Mouse (Mus musculus) yolk sac, embryonic 10.5 days (tissue): ENCODE measurements around the gene Ptgdr.
"Not testable (repeated sequence)": the region's sequence is repeated elsewhere in the genome, so short reads cannot be mapped to it uniquely, and the experiment has no call there.

Experiments
- DNase-seq: peaks from one replicate; pipeline ENCODE4 v3.0.0-alpha.2; 2017; ENCODE audit warnings: low spot score

The Ptgdr gene

DNA sequence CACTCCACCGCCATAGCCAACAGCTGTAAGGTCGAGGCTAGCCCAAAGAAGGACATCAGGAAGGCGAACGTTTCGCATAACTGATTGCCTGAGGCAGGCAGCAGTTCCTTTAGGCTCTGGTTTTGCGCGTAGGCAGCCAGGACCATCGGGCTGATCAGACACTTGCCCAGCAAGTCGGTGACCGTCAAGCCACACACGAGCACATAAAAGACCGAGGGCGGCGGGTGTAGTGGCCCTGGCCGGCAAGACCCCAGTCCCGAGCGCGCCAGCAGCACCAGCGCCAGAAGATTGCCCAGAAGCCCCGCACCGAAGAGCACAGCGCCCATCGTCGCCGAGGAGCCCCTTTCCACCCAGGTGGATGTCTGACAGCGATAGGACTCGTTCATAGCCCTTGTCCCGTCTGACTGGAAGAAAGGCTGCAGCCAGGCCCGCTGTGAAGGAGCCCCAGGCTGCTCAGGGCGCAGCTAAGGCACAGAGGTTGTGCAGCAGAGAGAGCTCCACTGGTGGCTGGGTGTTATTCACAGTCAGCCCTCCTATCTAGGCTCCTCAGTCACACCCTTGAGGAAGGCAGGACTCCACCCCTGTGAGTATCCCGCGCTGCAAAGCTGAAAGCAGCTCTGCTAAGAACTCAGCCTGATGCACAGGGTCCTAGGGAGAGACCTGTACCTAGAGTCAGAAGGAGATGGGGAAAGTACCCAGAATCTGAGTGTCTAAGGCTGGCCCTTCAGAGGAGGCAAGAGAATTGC lies at the start of gene Ptgdr:
Ptgdr (minus strand) TSS at position 508 of the 746 bp plus-strand sequence.
- no peak for DNase-seq

DNA sequence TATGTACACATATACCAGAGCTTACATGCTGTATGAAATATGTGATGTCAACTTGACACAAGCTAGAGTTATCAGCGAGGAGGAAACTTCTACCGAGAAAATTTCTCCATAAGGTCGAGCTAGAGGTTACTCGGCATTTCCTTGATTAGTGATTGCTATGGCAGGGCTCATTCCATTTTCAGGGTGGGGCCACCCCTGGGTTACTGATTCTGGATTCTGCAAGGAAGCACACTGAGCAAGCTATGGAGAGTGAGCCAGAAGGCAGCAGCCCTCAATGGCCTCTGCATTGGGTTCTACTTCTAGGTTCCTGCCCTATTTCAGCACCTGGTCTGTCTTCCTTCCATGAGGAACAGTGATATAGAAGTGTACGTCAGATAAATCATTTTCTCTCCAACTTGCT lies 48.6 kb upstream of the Ptgdr start:
- DNase-seq, result no peak

DNA sequence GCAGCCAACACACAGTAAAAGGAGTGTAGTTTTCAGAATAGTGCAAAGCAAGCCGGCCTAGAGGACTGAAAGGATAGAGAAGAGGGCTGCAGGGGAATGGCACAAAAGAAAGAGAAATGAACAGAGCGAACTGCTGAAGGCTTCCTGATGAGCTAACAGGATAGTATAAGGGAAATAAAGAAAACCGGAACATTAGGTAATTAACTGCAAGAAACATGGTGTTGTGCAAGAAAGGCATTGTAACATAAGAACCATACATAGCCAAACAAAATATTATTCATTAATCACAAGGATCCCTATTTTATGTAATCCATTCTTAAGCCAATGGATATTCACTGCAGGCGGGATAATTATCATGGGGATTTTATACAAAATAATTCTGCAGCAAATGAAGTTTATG lies 45.0 kb upstream of the Ptgdr start:
- no peak for DNase-seq

DNA sequence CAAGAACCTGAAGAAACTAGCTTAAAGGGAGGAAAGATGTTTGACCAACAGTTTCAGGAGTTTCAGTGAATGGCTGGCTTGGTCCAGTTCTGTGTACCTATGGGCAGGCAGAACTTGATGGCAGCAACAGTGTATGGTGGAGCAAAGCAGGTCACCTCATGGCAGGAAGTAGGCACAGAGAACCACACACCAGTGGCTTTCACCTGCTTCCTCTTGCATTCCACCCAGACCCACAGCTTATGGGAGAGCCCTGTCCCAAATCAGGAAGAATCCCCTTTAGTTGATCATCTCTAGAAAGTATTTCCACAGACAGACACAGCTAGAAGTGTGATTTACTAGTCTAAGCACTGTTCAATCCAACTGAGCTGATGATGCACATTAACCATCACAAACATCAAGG lies 42.6 kb upstream of the Ptgdr start:
- not testable (repeated sequence) for DNase-seq

DNA sequence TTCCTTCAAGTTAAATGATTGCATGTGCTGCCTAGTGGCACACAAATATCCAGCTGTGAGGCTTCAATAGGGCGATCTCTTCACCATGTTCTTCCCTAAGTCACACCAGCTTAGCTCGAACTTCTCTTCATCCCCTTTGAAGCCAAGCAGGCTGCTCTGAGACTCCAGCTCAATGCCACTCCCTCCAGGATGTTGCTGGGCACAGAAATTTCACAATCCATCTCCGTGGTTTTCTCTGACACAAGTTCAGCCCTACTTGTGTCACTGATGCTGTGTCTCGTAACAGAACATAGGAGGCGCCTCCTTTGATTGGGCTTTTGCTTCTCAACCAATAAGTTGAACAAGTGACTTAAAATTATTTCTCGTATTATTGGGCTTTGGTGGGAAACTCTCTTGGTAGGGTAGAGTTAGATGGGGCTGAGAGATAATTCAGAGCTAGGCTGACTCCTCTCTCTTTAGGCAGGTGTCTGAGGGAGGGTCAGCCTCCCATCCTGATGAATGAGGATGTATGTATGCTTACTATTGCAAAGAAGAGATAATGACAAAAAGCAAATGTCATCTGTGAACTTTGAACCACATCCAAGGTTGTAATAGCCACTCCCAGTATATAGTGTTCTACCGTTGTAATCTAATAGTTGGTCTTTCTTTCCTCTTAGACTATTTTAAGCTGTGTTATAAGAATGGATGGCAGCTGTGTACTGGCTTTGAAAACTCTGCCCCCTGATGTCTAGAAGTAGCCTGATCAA lies 32.4 kb upstream of the Ptgdr start:
- no peak for DNase-seq

DNA sequence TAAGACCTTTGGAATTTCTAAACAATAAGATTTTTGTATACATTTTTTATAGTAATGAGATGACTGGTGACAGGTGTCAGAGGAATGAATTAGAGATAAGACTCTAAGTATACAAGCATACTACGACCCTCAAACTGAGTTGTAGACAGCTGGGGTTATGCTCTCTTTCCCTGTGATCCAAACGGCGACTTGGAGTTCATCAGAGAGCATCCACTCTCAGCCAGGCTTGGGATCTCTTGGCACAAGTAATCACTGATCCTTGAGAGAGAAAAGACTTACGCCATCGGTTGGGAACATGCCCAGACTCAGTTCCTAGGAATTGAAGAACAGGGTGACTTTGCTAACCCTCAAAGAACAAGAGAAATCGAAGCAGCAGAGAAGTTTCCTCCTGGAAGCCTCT lies 10.5 kb upstream of the Ptgdr start:
- DNase-seq, result no peak

DNA sequence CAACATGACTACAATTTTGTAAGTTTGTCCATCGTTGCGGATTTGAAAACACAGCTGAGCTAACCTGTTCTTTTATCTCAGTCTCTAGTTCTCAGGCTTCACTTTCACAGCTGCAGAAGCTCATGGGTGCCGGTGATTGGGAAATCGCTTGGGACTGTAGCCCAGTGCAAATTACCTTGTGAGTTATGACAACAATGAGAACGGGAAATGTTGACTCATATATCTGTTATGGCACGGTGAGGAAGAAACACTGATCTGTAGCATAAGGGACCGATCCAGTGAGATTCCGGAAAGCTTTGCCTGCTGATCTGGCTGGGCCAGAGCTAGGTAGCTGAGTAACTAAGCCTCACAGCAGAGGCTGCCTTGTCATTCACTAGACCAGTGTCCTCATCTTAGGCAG lies 6.5 kb upstream of the Ptgdr start:
- no peak for DNase-seq

DNA sequence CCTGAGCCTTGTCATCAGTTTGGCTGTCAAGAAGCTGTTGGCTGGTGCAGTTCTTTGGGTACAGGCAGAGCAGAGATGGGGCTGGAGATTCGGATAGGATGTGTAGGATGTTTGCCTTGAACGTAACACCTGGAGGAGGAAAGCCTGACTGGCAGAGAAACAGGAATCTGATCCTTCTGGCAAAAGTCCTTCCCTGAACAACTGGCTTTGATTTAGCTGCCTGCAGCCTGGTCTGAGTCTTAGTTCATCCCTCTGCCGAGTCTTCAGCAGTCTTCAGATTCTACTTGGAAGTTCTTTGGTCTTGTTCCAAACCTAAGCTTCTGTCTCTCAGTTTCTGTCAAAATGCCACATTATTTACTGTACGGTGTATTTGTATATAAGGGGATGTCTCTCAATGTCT lies 3.9 kb upstream of the Ptgdr start:
- no peak for DNase-seq

DNA sequence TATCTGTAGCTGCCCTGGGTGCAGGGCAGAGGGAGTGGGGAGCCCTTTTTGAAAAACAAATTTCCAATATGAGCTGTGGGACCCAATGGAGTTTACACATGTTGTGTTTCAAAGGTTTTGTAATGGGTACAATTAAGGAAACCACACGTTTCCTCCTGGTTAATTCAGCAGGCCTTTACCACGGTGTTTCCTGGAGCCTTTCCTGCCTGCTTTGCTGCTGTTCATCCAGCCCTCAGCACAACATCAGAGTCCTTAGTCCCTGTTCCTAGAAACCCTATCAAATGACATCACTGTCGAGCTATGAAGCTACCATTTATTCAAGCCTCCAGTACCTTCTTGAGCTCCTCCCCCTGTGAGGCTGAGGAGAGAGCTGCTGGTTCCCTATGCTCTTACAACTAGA lies 2.0 kb upstream of the Ptgdr start:
- no peak for DNase-seq

DNA sequence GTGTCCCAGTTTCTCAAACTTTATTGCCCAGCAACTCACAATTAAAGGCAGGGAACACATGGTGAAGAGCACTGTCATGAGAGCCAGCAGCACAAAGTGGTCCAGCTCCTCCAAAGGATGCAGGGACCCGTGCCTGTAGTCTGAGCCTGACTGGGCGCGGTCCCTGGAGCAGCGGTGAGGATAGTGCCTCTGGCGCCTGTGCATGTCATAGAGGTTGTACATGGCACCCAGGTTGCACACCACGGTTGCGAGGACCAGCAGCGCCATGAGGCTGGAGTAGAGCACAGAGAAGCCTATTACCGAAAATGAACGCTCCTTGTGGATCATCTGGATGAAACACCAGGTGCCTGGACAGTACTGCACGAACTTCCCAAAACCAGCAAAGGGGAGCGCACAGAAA lies 803 bp downstream of the Ptgdr start:
- DNase-seq, result no peak

DNA sequence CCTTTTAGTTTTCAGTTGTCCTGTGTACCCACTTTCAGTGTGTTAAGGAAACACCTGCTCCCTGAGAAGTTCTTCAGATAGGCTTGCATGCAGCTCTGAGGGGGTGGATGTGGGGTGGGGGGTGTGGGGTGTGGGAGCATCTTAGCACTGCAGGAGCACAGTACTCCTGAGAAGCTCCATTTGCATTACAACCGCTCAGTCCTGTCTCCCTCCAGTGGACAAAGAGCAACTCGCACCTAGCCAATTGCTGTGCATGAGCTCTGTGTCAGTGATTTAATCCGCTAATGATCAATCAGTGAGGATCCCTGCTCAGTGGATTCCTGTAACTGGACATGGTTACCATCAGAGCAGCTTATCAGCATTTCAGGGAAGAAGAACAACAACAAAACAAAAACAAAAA lies 8.5 kb downstream of the Ptgdr start:
- DNase-seq, result not testable (repeated sequence)

DNA sequence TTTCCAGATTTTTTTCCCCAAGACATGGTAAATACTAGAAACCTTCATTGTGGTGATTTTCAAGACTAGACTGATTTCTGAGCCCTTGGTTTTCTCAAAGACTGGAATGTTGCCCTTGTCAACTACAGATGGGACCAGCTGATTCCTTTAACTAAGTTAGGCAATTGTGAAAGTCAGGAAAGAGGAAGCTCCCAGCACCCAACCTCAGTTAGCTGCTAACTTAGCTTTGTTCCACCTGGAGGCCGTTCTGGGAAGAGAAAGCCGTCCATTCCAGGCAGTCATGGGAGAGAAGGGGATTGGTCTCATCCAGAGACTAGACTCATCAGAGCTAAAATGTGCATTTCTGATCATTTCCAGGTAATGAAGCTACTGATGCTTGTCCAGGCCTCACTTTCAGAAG lies 11.4 kb downstream of the Ptgdr start:
- no peak for DNase-seq

DNA sequence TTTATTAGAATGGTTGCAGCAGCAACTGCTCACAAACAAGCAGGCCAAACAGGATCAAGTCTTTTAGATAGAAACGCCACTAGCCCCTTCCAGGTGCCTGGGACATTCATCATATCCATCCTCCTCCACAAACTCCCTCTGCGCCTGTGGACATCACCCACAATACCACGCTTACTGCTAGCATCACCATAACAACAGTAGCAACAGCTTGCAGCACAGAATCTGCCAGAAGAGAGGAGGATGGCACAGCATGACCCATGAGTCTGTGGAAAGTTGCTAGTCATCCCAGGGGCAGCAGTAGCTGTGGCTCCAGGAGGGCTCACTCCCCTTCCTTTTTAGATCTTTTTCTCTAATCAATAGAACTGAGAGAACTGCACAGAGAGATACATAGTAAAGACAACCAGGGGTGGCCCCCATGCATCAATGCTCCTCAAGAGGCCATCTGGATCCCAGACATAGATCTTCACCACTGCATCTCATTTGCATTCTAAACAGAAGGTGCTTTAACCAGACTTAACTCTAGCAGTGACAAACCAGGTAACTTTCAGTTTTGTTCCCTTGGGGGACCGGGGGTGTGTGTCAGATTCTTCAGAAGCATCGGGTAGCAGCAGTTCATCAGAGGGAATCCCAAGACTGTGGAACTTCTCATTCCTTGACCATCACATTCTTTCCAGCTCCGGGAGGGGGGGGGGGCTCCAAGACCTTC lies 12.5 kb downstream of the Ptgdr start:
- no peak for DNase-seq

DNA sequence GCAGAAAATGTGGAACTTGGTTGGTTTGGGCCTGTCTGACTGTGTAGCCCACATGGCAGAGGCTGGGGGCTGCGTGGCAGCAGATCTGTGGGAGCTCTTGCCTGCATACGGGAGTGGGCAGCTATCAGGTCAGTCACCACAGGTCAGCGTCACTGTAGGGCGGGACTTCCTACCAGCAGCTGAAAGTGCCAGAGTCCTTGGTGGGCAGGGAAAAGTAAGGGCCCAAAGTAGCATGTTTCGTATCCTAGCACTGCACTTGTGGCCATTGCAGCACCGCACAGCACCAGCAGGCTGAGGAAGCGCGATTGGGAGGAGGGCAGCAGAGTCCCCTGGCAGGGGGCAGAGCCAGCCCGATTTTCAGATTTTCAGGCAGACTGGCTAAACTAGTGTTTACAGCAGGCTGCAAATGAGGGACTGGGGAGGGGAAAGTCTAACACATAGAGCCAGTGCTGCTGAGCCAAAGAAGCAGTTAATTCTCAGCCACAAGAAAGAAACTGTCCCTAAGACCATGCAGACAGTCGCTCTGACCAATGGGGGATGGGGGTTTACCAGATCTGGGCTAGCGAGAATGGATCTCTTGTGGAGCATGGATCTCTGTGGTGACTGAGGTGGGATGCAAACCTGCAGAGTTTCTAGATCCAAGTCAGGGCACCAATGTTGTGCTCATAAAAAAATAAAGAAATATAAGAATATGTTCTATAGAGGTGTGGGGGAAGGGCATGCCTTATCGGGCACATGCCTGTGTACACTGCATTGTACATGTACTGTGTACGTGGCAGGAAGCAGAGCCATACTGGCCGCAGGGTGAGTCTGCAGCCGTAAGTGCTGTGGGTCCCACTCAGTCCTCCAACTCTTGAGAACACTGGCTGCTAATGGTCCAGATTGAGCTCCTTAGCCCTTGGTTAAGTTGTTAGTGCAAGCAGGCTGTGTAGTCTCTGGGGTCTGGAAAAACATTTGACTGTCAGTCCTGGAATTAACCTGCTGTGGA lies 15.1 kb downstream of the Ptgdr start:
- DNase-seq, result no peak

DNA sequence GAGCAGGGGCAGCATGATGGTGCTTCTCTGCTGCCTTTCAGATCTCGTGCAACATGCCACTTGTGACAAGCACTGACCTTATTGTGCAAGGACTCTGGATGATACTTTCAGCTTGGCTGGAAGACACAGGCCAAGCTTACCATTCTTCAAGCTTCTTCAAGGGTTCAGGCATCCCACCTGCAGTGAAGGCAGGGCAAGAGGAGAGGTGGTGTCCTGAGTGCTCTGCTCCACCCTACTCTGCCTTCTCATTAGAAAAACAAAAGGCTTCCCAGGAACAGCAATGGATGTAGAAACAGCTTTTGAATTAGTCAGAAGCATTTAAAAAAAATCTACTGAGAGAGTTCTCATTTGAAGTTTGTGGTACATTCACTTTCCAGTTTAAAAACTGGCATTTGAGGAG lies 20.5 kb downstream of the Ptgdr start:
- no peak for DNase-seq

DNA sequence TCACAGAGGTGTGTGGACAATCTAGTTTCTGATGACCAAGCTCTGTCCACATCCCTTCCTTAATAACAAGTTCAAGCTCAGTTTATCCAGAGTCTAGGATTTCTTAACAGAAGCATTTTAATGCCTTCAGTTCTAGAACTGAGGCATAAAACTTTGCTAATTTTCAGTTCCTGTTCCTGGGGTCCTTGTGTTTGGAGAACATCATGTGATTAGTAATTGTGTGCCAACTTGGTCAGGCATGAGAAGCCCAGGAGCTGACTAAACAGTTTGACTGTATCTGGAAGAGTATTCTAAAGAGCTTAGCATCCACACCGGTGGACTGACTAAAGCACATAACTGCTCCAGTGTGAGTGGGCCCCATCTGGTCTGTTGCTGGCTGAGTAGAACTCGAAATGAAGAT lies 24.0 kb downstream of the Ptgdr start:
- DNase-seq, result no peak

DNA sequence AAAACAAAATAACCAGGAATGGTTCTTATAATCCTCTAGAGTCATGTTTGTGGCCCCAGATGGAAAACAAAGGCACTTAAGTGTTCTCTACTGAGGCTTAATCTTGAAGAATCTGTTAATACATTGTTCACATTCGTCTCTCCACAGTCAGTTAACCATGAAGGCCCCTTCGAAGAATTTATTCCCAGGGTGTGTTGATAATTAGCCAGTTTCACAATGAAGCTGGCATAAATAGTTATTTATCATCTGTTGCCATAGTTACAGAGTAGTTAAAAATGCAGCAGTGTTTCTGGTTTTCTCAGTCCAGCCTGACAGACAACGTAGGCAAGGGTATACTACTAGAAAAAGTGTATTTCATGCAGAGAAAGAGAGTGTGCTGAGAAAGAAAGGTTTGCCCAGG lies 25.0 kb downstream of the Ptgdr start:
- DNase-seq, result not testable (repeated sequence)

DNA sequence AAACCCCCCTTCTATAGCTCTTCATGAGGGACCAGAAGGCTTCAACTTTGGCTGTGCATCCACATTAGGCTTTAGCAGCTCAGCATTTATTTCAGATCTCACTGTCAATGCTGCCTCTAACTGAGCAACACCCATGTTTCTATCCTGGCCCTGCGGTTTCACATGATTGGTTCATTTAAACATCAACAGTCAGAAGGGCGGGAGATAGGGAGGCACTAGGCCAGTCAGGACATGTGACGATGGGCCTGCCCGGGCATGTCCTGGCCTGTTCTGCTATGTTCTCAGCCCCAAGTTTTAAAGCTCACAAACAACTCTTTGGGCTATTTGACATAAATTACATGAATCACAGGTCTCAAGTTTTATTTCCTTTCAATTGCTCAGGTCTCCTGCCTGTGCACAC lies 26.1 kb downstream of the Ptgdr start:
- DNase-seq, result not testable (repeated sequence)

DNA sequence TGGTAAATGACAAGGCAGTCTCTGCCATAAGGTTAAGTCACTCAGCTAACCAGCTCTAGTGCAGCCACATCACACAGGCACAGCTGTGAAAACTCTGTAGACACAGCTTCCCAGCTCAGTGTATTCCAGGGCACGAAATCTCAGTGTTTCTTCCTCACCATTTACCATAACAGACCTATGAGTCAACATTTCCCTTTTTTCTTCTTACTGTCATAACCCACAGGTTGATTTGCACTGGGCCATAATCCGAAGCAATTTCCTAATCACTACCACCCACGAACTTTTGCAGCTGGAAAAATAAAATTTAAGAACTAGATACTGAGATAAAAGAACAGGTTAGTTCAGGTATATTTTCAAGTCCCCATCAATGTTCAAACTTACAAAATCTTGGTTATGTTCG lies 31.4 kb downstream of the Ptgdr start:
- no peak for DNase-seq

DNA sequence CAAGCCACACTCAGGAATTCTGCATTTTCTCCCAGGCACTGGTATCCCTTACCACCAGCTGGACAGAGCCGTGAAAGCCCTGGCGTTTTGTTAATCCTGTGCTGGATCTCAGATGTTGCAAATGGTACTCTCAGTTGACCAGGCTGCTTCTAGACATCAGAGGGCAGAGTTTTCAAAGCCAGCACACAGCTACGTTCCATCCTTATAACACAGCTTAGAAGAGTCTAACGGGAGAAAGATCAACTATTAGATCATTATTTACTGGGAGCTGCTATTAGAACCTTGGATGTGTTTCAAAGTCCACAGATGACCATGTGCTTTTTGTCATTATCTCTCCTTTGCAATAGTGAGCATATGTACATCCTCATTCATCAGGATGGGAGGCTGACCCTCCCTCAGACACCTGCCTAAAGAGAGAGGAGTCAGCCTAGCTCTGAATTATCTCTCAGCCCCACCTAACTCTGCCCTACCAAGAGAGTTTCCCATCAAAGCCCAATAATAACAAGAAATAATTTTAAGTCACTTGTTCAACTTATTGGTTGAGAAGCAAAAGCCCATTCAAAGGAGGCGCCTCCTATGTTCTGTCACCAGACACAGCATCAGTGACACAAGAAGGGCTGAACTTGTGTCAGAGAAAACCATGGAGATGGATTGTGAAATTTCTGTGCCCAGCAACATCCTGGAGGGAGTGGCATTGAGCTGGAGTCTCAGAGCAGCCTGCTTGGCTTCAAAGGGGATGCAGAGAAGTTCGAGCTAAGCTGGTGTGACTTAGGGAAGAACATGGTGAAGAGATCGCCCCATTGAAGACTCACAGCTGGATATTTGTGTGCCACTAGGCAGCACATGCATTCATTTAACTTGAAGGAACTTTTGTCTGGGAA lies 37.8 kb downstream of the Ptgdr start:
- DNase-seq, result no peak

DNA sequence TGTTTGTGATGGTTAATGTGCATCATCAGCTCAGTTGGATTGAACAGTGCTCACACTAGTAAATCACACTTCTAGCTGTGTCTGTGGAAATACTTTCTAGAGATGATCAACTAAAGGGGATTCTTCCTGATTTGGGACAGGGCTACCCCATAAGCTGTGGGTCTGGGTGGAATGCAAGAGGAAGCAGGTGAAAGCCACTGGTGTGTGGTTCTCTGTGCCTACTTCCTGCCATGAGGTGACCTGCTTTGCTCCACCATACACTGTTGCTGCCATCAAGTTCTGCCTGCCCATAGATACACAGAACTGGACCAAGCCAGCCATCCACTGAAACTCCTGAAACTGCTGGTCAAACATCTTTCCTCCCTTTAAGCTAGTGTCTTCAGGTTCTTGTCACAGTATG lies 46.0 kb downstream of the Ptgdr start:
- not testable (repeated sequence) for DNase-seq
